Mouse (Mus musculus): ENCODE results near the gene Rasgrp1.
A peak's percentile ranks its signal among the peaks of the same experiment; 100 is the strongest.

Gene Rasgrp1

DNA sequence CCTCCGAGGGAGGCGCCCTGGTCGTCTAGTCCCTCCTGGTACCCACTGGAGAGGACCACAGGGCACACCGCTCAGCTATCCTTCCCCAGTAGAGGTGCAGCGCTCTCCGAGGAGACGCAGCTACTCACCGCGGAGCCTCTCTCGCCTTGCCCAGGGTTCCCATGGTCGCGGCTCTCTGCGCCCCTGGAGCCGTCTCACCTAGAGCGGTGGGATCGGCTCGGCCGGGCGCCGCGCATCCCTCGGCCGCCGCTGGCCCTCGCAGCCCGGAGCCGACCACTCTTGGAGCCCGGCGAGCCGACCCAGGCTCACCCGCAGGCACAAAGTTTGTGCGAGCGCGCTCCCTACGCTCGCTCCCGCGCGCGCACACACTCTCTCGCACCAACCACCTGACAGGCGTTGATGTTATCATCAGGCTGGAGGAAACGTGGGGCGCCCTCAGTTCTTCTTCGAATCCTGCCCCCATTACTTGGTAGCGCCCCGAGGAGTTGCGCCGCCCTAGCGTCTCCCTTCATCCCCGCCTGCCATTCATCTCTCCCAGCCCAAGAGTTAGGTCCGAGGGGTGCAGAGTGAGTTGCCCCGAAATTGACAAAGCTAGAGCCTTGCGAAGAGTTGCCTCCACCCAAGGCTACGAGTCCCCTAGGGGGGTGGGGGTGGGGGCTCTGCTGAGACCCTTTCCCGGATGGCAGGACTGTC lies at the start of gene Rasgrp1:
TSS of gene Rasgrp1 (minus strand) at position 455 of the 693 bp plus-strand sequence.
- peak; percentile 29 for DNase-seq

DNA sequence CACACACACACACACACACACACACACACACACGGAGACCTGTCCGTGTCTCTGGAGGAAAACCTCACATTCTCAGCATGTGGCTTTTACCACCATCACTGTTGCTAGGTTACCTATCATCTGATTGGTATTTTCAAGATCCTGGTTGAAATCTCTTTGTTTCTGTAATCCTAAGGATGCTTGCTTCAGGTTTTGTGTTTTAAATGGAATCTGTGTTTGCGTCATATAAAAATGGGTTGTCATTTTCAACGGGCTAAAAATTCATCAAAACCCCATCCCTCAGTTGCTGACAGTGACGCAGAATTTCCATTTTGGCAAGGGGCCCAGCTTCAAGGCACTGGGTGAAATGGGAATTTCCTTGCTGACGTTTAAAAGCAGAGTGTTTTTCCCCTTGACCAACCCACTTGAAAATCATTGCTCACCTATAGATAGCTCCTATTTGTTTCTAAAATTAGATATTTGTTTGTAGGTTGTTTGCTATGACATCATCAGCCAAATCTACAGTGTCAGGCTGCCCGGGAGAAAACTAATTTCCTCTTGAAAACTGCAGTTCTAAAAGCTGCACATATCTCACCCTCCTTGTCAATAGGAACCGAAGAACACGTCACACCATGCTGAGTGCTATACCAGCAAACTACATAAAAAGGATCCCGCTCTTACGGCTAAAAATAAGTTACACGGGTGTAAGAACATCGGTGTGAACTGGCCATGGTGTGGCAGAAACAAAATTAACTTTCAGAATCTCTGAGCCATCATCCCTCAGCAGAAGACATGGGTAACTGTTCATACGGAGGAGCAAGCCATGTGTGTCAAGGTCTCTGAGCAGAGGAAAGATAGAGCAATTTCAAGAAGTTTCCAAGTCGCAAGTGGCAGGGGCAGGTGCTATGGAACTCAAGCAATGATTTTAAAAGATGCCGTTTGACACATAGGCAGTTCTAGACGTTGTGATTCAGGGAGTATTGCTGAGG lies 47.4 kb upstream of the Rasgrp1 start:
- DNase-seq = no peak

DNA sequence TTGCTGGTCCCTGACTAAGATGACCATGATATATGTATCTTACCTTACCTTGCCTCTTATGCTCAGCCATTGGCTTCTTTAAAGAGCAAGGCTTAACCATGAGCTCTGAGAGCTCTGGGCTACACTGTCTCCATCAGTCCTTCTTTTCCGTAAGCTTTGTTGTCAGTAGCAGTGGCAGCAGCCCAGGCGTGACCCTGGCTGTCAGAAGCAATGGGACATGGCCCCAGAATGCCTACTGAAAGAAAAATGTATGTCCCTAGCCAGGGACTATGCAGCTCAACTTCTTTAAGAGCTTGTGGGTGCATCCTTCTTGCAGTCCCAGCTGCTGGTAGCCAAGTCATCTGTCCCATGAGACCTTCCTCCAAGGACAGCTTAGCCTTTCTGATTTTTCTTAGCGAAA lies 46.7 kb upstream of the Rasgrp1 start:
- no peak for DNase-seq

DNA sequence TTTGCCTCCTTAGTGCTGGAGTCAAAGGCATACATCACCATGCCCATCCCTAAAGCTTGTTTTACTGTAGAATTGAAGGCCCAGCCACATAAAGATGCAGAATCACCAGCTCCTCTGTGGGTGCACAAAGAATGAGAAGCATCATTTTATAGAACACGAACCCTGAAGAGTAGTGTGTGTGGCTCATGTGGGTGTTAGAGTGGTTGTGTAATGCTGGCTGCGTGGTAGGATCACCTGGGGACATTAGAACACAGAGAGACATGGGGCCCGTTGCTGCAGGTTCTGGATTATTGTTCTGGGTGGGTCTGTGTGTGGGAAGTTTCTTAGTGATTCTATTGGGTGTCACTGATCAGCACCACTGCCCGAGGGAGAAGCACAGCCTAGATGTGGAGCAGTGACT lies 45.3 kb upstream of the Rasgrp1 start:
- DNase-seq = no peak

GRCm38 (mm10) chr2:117386981-117387705 lies 44.3 kb upstream of the Rasgrp1 start:
- no peak for DNase-seq

- DNase-seq = no peak
Observed at GRCm38 (mm10) chr2:117386036-117386590, 43.3 kb upstream of the Rasgrp1 start.

DNA sequence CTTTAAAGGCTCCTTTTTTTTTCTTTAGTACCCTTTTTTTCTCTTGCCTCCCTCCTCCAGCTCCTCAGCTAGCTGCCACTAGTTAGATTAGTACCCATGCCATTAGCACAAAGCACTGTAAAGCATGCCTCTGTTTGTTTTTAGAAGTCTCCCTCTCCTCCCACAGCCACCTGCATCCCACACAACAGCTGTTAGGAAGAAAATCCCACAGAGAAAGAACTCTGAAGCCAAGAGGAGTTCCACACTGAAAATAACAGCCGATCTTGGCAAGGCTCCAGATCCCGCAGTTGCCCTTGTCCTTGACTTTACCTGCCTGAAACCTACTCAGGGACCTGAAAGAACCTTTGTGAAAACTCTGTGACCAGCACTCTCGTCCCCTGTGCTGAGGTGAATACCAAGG lies 38.5 kb upstream of the Rasgrp1 start:
- DNase-seq = peak; percentile 37

DNA sequence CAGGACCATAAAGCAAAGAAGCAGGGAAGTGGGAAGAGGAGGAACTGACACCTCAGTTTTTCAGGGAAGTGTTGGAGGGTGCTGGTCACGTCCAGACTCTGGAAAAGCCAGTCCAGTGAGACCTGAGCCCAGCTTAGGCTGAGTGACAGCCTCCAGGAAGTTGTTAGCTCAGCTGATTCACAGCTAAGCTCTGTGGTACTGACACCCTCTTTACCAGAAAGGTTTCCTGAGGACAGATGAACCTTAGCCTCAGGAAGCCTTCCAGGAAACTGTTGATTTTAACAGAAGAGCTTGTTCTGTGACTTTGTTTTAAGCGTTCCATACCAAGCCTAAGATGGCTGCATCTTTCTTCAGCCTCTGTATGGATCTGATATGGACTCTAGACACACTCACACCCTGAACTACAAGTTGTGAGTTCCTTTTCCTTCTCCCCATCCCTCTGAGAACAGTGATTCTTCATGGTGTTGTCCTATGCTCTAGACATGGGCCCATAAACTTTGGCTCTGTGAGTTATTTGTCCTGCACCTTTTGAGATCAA lies 31.6 kb upstream of the Rasgrp1 start:
- no peak for DNase-seq

GRCm38 (mm10) chr2:117371706-117372105 lies 28.9 kb upstream of the Rasgrp1 start:
- DNase-seq = no peak

- DNase-seq = no peak
Observed at GRCm38 (mm10) chr2:117366478-117366877, 23.7 kb upstream of the Rasgrp1 start.

DNA sequence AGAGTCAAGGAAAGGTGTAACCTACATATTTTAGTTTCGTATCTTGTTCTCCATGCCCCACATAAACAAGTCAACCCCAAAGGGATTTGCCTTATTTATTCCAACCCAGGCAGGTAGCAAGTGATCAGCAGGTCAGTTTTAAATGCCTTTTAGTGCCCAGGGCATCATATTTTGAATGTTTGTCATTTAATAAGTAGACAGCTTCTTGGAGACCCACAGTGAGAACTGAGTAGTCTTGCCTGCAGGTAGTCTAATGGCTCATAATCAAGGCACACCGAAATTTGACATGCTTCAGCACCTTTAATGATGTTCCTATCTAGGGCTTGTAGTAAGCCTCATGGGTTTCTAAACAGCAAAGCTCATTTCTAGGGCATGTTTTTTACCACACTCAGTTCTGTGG lies 21.3 kb upstream of the Rasgrp1 start:
- peak; percentile 33 for DNase-seq

DNA sequence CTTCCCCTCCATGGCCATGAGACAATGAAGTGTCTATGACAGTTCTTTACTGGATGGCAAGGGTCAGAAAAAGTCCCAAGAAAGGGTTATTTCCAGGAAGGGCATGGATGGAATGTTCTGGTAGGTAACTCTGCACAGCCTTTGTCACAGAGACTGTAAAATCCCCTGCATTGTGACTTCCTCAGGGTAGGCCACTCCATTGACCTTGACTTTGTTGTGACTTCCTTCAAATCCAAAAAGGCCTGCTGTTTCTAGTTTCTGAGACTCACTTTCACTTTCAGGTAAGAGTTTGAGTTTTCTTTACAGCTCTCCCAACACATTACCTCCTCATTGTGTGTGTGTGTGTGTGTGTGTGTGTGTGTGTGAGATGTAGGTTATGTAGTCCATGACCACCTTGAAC lies 15.1 kb upstream of the Rasgrp1 start:
- no peak for DNase-seq

- DNase-seq = no peak
Observed at GRCm38 (mm10) chr2:117352305-117353123, 9.7 kb upstream of the Rasgrp1 start.

DNA sequence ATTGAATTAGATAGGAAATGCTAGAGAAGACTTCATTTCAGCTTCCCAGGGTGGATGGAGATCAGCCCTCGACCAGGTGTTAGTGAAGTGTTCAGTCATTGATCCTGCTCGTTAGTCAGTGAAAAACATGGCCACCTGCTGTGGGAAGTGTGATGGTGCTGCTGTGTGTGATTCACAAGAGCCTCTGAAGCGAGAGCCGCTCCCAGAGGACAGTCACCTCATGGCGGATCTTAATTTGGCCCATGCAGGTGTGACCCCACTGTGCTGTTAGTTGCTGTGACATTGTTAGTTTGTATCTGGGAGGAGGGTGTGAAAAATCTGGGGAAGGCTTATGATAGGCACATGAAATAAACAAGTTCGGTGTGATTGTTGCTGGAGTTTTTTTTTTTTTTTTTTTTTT lies 7.3 kb upstream of the Rasgrp1 start:
- DNase-seq = no peak

DNA sequence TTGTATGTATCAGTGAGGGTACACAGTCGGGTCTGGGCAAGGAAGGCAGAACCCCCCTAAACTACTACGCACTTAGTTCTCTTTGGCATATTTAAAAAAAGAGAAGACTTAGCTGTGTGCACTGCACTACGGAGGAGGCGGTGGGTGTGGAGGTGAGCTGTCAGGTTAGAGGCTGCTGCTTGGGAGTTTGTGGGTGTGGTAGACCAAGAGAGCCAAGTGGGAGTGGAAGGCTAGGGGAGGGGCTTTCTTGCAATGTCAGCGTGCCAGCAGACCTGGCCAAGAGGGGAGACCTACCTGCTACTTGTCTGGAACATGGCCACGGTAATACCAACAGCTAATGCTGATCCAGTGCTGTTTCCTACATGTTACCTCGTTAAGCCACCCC lies 431 bp upstream of the Rasgrp1 start:
- DNase-seq = peak; percentile 44

DNA sequence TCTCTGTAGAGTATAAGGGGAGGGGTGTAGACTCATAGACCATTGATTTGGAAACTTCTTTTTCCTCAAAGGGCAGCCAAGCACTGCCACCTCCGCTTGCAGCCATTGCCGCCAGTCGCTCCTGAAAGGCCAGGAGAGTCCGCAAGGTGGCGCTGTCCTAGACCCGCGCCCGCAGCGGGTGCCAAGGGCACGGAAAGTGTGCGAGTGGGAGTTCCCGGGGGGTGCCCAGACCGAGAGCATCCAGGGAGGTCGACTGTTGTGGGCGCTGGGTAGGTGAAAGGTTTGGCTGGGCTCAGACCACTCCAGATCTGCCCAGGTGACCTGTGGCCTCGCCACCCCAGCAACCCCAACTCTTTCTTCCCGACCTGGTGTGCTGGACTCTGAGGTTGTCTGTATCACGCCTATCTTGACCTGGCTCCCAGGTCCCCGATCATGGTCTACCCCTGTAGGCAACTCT lies 683 bp downstream of the Rasgrp1 start:
- peak; percentile 61 for DNase-seq

GRCm38 (mm10) chr2:117338501-117338900 lies 4.3 kb downstream of the Rasgrp1 start:
- DNase-seq = no peak

DNA sequence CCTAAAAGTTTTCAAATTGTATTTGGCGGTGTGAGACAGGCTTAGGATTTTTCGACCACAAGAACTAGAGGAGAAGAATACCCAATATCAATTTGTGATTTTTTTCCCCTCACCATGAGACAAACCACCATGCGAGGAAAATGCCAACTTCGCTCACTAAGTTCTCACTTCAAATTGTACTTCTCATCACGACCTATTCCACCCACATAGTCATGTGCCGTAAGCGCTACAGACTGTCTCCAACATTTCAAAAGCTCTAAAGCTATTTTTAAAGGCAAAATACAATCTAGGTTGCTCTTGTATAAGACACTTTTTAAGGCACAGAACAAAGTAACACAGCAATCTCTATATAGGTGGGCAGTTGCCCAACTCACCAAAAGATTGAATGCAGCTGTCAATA lies 4.9 kb downstream of the Rasgrp1 start:
- no peak for DNase-seq

DNA sequence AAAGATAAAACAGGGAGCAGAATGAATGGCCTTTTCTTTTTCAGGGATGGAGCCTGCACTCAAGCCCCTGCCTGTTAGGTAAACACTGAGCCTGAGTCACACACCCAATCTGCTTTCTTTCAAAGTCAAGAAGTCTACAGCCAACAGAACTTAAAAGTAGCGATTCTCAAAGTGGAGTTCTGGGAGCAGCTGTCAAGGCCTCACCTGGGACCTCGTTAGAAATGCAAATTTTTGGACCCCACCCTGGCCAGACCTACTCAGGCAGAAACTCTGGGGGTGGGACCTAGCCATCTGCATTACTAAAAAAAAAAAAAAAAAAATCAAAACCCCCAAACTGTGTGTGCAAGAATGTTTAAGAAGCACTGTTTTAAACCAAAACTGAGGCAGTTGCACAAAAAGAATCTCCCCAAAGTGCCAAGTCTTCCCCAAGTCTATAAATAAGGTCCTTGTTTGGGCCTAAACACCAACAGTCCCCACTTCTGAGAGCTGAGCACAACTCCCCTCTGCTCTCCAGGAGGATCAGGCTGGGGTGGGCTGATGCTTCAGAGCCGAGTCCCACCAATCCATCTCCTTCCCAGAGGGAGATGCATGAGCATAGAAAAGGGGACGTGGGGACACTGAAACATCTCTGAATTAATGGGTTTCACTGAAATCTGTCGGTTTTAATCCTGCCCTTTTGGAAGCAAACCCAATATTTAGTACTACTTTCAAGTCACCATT lies 5.7 kb downstream of the Rasgrp1 start:
- no peak for DNase-seq

DNA sequence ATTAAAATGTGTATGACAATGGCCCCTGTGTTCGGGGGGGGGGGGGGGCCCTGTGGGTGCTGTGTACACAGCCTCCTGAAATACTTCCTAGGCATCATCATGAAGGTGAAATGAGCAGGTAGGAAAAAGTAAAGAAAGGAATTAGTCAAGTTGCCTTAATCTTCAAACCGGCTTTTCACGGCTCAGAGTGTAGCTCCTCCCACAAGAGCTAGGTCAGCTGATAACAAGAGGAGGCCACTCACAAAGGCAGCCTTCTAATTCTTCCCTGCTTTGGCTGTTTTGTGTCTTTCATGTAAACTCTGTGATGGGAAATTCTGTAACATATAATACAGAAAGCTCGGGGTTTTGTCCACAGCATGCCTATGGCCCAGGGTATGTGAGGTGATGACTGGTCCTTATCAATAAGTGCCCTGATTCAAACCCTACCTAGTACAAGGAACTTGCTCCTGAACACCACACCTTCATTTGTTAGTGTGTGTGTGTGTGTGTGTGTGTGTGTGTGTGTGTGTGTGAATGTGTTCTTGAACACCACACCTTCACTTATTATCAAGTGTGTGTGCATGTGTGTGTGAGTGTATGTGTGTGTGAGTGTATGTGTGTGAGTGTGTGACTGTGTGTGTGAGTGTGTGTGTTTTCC lies 7.1 kb downstream of the Rasgrp1 start:
- no peak for DNase-seq

- DNase-seq = peak; percentile 8
Observed at GRCm38 (mm10) chr2:117331634-117332033, 11.2 kb downstream of the Rasgrp1 start.
